Mouse (Mus musculus) bone marrow, adult 2 months (tissue): Measurements from ENCODE around the gene Nfkbil1.

Source experiments
- CTCF ChIP-seq: fragments of 200-500 bp; IDR thresholded peaks from 2 replicates; pipeline ENCODE4 v1.5.1; 2011; ENCODE audit warnings: low read length, control low read depth; ENCODE audit not compliant: control insufficient read depth, insufficient read depth
- POLR2A ChIP-seq: fragments of 200-500 bp; IDR thresholded peaks from 2 replicates; pipeline ENCODE4 v1.6.1; 2011; ENCODE audit warnings: low read depth, mild to moderate bottlenecking, control low read depth, low read length, borderline replicate concordance; ENCODE audit not compliant: control insufficient read depth

DNA sequence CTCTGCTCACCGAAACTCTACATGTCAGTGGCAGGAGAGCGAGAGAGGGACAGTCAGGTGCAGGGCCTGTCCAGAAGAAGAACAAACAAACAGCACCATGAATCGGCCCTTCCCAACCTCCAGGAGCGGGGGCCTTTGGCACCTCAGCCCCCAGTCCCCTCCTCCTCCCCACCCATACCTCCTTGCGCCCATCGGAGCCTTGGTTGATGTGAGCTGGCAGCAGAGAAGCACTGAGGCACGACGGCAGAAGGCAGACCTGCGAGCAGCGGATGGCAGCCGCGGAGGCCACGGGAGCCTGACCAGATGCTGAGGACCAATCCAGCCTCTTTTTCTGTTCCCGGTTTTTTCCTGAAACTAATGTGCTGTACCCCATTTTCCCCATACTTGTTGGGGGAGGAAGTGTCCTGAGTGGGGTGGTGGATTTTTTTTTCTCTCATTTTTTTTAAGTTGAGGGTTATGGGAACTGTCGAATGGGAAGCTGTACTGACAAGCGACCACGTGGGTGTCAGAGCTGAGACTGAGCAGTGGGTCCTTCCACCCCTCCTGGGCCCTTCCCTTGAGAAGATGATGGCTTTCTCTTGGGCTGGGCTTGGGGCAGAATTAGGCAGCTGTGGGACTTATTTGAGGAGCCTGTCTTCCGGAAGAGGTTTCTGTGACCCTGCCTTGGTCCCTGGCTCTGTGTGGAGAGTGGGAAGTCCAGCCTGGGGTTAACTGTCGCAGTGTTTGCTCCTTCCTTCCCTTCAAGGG is 14.0 kb upstream of the Nfkbil1 start:
- TF ChIP-seq CTCF: no peak
- TF ChIP-seq POLR2A: no peak
